In the genomic region with DNA sequence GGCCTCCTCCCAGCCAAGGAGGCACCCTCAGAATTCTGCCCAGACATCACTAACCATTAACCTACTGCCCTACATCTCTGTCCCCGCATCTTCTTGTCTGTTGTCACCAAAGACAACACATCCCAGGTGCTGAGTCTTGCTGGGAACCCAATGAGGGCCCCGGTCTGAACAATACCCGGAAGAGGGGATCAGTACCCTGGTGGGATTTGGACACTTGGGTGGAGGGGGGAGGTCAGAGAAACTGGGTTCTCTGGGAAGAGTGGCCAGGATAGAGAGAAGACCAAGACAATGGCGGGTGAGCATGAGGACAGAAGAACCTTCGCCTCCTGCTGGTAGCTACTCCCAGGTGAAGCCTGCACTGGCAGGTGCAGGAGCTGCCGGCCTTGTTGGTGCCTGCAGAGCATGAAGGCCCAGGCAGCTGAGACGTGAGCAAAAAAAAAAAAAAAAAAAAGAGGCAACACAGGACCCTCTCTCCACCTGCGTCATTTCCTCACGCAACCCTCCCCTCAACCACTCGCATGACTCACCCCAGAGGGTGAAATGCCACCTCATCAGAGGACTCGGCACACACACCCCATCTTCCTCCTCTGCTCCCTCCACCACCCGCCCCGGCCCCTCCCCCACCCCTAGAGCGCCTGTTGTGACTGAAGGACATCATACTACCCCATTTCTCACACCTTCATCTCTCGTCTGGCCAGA, we compare ENCODE assay signal across 14 mouse cellular contexts.
A peak's percentile ranks its signal among the peaks of the same experiment; 100 is the strongest.
DNase-seq lines count a peak whose midpoint lies in the region; ATAC-seq lines count a peak whose summit lies in the region.
"Had no signal": no experiment of that assay in that cellular context is flagged by ENCODE, and none has a peak within 500 bp of the region (broad histone marks: within the 10 kb centered on the region; RNA-seq: fewer than 3 reads in every experiment).

No protein-coding gene starts in this region.

- no peaks in the 10 kb centered on the region for H3K27me3 ChIP-seq in heart, embryonic 15.5 days
- 0 out of 2 replicates have a peak, but pooled peaks cover 3% of the 10 kb centered on the region for H3K27me3 ChIP-seq in heart, embryonic 12.5 days (replicated peaks)
- no peaks in the 10 kb centered on the region for H3K27me3 ChIP-seq in embryonic facial prominence, embryonic 10.5 days (replicated peaks; ENCODE audit: low read depth, poor library complexity, severe bottlenecking)
- H3K27me3 ChIP-seq in midbrain, embryonic 10.5 days (ENCODE audit: low read depth, poor library complexity, severe bottlenecking) = no peaks in the 10 kb centered on the region
- H3K27me3 ChIP-seq: embryonic facial prominence, embryonic 12.5 days; limb, embryonic 13.5 days had no signal

- DNase-seq in thymus, postnatal 25 days = peak; percentile 22
- DNase-seq in thymus, postnatal 4 days = no peak
- no peak for DNase-seq in embryonic facial prominence, embryonic 10.5 days (ENCODE audit: low spot score)
- DNase-seq in ovary, postnatal 10 days (ENCODE audit: low spot score) = no peak
- no peak for DNase-seq in midbrain, embryonic 10.5 days (ENCODE audit: low spot score)
- DNase-seq: adrenal gland, postnatal 25 days had no signal

- peak overlapping the region; percentile 80 for H3K27ac ChIP-seq in heart, embryonic 15.5 days
- no peak overlapping the region; the same call in 1 of the 2 replicates for H3K27ac ChIP-seq in heart, embryonic 12.5 days (ENCODE audit: poor library complexity, severe bottlenecking)
- H3K27ac ChIP-seq in embryonic facial prominence, embryonic 10.5 days (replicated peaks) = no peak overlapping the region
- H3K27ac ChIP-seq in midbrain, embryonic 10.5 days (replicated peaks) = no peak overlapping the region
- H3K27ac ChIP-seq: embryonic facial prominence, embryonic 12.5 days; kidney, postnatal 0 days; limb, embryonic 13.5 days had no signal

- peaks cover 17% of the 10 kb centered on the region for H3K36me3 ChIP-seq in heart, embryonic 15.5 days
- H3K36me3 ChIP-seq in heart, embryonic 12.5 days = peaks cover 53% of the 10 kb centered on the region
- H3K36me3 ChIP-seq in embryonic facial prominence, embryonic 10.5 days (replicated peaks) = peaks cover 92% of the 10 kb centered on the region
- H3K36me3 ChIP-seq in midbrain, embryonic 10.5 days = peaks cover 100% of the 10 kb centered on the region

- ATAC-seq in heart, embryonic 15.5 days (replicated peaks; ENCODE audit: insufficient number of reproducible peaks, insufficient read depth, low FRiP score, low read depth) = no peak
- no peak for ATAC-seq in heart, embryonic 12.5 days (ENCODE audit: insufficient number of reproducible peaks, low FRiP score)
- ATAC-seq in granulocyte monocyte progenitor cell, adult 5-6 weeks (replicated peaks; ENCODE audit: poor library complexity, severe bottlenecking) = peak; percentile 62
- ATAC-seq: activated CD4-positive, CD25-positive, alpha-beta regulatory T cell, adult 4 months; CD4-positive, CD25-positive, alpha-beta regulatory T cell, adult 4 months had no signal

- peak overlapping the region; percentile 55 for H3K4me2 ChIP-seq in heart, embryonic 15.5 days
- no peak overlapping the region for H3K4me2 ChIP-seq in heart, embryonic 12.5 days
- H3K4me2 ChIP-seq: embryonic facial prominence, embryonic 12.5 days; limb, embryonic 13.5 days had no signal

- H3K4me1 ChIP-seq in heart, embryonic 15.5 days (replicated peaks) = peaks cover 28% of the 10 kb centered on the region
- peaks cover 27% of the 10 kb centered on the region for H3K4me1 ChIP-seq in heart, embryonic 12.5 days (replicated peaks)
- H3K4me1 ChIP-seq in embryonic facial prominence, embryonic 10.5 days = peaks cover 11% of the 10 kb centered on the region; the same call in 1 of the 2 replicates
- H3K4me1 ChIP-seq in midbrain, embryonic 10.5 days = peaks cover 10% of the 10 kb centered on the region; the same call in 1 of the 2 replicates
- H3K4me1 ChIP-seq: embryonic facial prominence, embryonic 12.5 days; limb, embryonic 13.5 days had no signal

- no peaks in the 10 kb centered on the region for H3K9me3 ChIP-seq in heart, embryonic 15.5 days (replicated peaks)
- no peaks in the 10 kb centered on the region for H3K9me3 ChIP-seq in heart, embryonic 12.5 days (replicated peaks)
- H3K9me3 ChIP-seq in embryonic facial prominence, embryonic 10.5 days = no peaks in the 10 kb centered on the region
- H3K9me3 ChIP-seq in midbrain, embryonic 10.5 days (replicated peaks) = no peaks in the 10 kb centered on the region
- H3K9me3 ChIP-seq: embryonic facial prominence, embryonic 12.5 days; limb, embryonic 13.5 days had no signal

- WGBS in heart, embryonic 15.5 days = 76% methylated on average over 15 of the region's 15 CpGs
- WGBS in heart, embryonic 12.5 days = 73% methylated on average over 15 of the region's 15 CpGs
- 83% methylated on average over 15 of the region's 15 CpGs for WGBS in embryonic facial prominence, embryonic 10.5 days
- WGBS in midbrain, embryonic 10.5 days = 84% methylated on average over 12 of the region's 15 CpGs

- H3K9ac ChIP-seq in heart, embryonic 15.5 days = no peak overlapping the region
- H3K9ac ChIP-seq in heart, embryonic 12.5 days = no peak overlapping the region
- H3K9ac ChIP-seq: embryonic facial prominence, embryonic 12.5 days; limb, embryonic 13.5 days had no signal

- no peak overlapping the region for H3K4me3 ChIP-seq in heart, embryonic 15.5 days
- H3K4me3 ChIP-seq in heart, embryonic 12.5 days = no peak overlapping the region
- no peak overlapping the region for H3K4me3 ChIP-seq in embryonic facial prominence, embryonic 10.5 days
- no peak overlapping the region for H3K4me3 ChIP-seq in midbrain, embryonic 10.5 days
- H3K4me3 ChIP-seq: embryonic facial prominence, embryonic 12.5 days; limb, embryonic 13.5 days had no signal
